Mouse (Mus musculus): ENCODE results near the gene Atxn2l.

Atxn2l gene

GRCm38 (mm10) chr7:126503273-126503878, at the start of gene Atxn2l:
Gene Atxn2l, minus strand, starts transcription at chr7:126503437.
- DNase-seq (ENCODE audit: low spot score) = peak; percentile 99

DNA sequence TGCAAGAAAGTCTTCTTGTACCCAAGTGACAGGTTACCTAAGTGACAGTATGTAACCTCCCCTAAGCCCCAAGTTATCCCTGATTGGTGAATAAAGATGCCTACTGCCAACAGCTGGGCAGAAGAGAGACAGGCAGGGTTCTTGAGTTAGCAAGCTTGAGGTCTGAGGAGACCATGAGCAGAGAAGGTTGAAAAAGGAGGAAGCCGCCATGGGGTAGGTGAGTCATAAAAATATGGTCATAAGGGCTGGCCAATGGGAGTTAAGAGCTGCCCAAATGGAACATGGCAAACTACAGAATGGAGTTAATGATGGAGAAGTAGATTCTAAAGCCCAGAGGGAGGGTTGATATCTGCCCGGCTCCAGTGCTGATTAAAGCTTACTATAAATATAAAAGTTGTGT, 42.4 kb upstream of the Atxn2l start:
- no peak for DNase-seq (ENCODE audit: low spot score)

GRCm38 (mm10) chr7:126541661-126542060, 38.4 kb upstream of the Atxn2l start:
- DNase-seq (ENCODE audit: low spot score) = no peak

DNA sequence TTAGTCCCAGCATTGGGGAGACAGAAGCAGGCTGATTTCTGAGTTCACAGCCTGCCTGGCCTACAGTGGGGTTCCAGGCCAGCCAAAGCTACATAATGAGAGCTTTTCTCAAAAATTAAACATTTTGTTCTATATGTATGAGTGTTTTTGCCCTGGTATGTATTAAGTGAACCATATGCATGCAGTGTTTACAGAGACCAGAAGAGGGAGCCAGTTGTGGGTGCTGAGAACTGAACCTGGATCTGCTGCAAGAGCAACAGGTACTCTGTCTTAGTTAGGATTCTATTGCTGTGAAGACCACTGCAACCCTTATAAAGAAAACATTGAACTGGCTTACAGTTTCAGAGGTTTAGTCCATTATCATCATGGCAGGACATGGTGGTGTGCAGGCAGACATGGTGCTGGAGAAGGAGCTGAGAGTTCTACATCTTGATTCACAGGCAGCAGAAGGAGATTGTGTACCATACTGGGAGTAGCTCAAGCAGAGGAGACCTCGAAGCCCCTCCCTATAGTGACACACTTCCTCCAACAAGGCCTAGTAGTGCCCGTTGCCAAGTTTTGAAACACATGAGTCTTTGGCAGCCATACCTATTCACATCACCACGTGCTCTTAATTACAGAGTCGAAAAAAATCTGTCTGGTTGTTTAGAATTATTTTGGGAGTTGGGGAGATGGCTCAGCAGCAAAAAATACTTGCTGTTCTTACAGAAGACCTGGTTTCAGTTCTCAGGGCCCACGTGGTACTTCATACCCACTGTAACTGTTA, 34.8 kb upstream of the Atxn2l start:
- DNase-seq (ENCODE audit: low spot score) = peak; percentile 73

DNA sequence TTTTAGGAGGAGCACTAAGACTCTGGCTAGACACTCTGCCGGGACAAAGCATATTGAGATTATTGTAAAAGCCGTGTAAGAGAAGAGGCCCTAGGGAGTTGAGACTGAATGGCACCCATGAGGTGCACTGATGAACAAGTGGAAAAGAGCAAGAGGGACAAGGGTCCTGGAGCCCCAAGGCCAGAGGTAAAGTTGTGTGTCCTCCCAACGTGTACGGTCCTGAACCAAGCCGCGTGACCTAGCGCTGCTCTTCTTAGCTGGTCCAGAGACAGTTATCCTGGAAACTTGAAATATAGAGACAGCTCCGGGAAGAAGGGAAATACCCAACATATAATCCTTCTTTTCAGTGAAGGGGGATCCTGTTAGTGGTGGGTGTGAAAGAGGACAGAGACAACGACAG, 33.2 kb upstream of the Atxn2l start:
- DNase-seq (ENCODE audit: low spot score) = no peak

- peak; percentile 42 for DNase-seq (ENCODE audit: low spot score)
Measured at GRCm38 (mm10) chr7:126535766-126536165, 32.5 kb upstream of the Atxn2l start.

- no peak for DNase-seq (ENCODE audit: low spot score)
Measured at GRCm38 (mm10) chr7:126533434-126533833, 30.2 kb upstream of the Atxn2l start.

DNA sequence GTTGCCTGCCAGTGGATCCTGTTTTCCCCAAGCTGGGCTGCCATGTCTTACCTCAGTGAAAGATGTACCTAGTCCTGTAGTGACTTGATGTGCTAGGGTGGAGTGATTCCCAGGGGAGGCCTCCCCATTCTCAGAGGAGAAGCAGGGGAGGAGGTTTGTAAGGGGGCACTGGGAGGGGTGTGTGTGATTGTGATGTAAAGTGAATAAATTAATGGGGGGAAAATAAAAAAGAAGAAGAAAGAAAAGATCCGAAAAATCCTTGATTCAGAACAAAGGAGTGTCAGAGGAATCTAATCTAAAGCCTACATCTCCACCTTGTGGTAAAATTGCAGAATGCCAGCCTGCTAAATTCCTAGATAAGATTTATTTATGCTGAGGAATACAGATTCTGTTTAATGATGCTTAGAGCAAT, 24.9 kb upstream of the Atxn2l start:
- DNase-seq (ENCODE audit: low spot score) = peak; percentile 89

- DNase-seq (ENCODE audit: low spot score) = no peak
Measured at GRCm38 (mm10) chr7:126523316-126523715, 20.1 kb upstream of the Atxn2l start.

DNA sequence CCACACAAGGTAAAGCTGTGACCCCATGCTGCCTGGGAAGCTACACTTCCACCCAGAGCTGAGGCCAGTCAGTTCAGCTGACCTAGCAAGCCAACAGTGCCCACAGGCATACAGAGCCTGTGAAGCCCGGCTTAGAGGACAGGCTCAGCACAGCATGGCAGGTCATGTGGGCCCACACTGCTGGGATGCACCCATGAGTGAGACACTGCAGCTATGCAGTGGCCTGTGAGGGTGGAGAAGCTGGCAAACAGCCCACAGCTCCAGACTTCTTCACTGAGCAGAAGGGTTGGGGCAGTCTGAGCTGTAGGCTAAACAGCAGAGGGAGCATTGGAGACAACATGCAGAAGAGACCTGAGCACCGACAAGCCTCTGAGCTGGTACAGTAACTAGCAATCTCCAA, 16.3 kb upstream of the Atxn2l start:
- DNase-seq (ENCODE audit: low spot score) = no peak

- DNase-seq (ENCODE audit: low spot score) = no peak
Measured at GRCm38 (mm10) chr7:126518261-126518941, 15.2 kb upstream of the Atxn2l start.

- DNase-seq (ENCODE audit: low spot score) = no peak
Measured at GRCm38 (mm10) chr7:126511287-126511686, 8.1 kb upstream of the Atxn2l start.

GRCm38 (mm10) chr7:126507126-126507778, 4.0 kb upstream of the Atxn2l start:
- no peak for DNase-seq (ENCODE audit: low spot score)

- no peak for DNase-seq (ENCODE audit: low spot score)
Measured at GRCm38 (mm10) chr7:126504913-126505312, 1.7 kb upstream of the Atxn2l start.

- DNase-seq (ENCODE audit: low spot score) = no peak
Measured at GRCm38 (mm10) chr7:126502751-126503150, 486 bp downstream of the Atxn2l start.

DNA sequence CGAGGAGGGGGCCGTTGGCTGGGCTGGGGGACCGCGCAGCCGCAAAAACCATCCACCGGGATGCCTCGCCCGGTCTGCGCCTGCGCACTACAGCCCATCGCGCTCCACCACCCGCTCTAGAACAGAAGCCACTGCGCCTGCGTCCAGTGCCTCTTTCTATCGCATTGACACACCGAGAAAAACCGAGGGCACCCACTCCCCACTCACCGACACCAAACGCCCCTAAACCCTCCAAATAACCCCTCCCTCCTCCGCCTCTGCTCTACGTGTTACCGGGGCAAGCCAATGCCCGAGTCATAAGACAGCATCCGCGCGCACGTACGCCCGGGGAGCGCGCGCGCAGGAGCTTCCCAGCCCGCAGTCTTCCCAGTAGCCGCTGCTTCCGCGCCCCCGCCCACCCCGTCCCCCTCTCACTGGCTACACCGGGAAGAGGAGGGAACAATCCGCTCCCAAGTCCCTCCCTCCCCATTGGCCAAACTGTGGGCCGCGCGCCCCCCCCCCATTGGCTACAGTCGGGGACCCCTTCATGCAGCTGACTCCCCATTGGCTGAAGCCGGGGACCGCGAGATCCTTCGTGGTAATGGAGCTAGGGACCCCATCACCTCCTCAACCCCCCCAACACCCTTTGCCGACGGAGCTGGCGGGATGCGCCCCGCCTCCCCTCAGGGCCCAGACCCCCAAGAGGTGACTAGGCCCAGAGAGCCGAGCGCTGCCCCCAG, 1.1 kb downstream of the Atxn2l start:
- peak; percentile 97 for DNase-seq (ENCODE audit: low spot score)

DNA sequence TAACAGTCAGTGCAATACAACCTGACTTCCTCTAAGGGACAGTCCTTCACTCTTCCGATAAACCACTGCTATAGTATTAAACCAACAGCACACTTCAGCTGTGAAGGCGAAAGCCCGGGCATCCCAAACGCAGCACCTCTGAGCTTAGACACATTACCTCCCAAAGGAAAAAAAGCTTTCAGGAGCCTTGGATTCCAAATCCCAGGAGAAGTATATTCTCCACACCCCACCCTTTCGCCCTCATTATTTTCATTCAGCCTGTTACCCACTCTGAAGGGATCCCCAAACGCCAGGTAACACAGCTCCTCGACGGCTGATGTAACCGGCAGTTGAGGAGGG, 1.6 kb downstream of the Atxn2l start:
- no peak for DNase-seq (ENCODE audit: low spot score)

DNA sequence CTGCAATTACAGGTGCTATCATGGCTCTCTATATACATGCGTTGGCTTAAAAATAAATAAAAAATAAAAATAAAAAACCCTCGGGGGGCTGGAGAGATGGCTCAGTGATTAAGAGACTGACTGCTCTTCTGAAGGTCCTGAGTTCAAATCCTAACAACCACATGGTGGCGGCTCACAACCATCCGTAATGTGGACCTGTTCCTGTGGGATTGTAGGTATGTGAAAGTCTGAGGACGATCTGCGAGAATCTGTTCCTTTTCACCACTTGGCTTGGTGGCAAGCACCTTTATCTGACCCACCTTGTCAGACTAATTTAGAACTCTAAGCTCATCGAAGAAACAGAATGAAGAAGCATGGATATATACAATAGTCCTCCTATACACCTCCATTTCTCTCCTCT, 3.8 kb downstream of the Atxn2l start:
- DNase-seq (ENCODE audit: low spot score) = no peak

DNA sequence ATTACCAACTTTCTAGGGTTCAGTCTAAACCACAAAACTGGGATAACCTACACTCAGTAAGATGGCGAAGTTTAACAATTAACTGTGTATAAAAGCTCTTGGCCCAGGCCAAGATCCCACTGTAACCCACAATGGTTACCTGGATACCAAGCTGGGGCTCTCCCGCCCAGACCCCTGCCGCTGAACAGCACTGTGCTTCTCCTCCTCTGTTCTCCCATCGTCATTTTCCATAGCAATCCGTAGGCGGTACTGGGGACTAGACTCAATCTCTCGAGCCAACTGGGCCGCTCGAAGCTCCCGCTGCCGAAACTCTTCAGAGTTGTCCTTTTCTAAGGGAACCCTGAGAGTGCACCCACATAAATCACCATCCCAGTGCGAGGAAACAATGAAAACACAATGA, 5.3 kb downstream of the Atxn2l start:
- no peak for DNase-seq (ENCODE audit: low spot score)

GRCm38 (mm10) chr7:126496475-126496874, 6.8 kb downstream of the Atxn2l start:
- DNase-seq (ENCODE audit: low spot score) = no peak

- no peak for DNase-seq (ENCODE audit: low spot score)
Measured at GRCm38 (mm10) chr7:126494120-126494519, 9.1 kb downstream of the Atxn2l start.

- DNase-seq (ENCODE audit: low spot score) = no peak
Measured at GRCm38 (mm10) chr7:126491973-126492372, 11.3 kb downstream of the Atxn2l start.
